Mouse (Mus musculus) splenic B cell, adult 2 months (primary cell): ENCODE measurements around the gene Cox6b1.
A peak's percentile ranks its signal among the peaks of the same experiment; 100 is the strongest.

Experiments used
- DNase-seq: peaks from one replicate; pipeline ENCODE4 v3.0.0-alpha.2; 2011; ENCODE audit warnings: low read depth, low spot score
- H3K27me3 ChIP-seq: 2 replicates; pipeline ENCODE4 v1.6.1; 2012; ENCODE audit warnings: mild to moderate bottlenecking, low read length, moderate library complexity, mixed read lengths; ENCODE audit not compliant: control insufficient read depth, poor library complexity, insufficient read depth, severe bottlenecking
- H3K36me3 ChIP-seq: 2 replicates; pipeline ENCODE4 v1.6.1; 2012; ENCODE audit warnings: mild to moderate bottlenecking, low read length, moderate library complexity, mixed read lengths; ENCODE audit not compliant: control insufficient read depth, poor library complexity, insufficient read depth, severe bottlenecking

Cox6b1 gene

DNA sequence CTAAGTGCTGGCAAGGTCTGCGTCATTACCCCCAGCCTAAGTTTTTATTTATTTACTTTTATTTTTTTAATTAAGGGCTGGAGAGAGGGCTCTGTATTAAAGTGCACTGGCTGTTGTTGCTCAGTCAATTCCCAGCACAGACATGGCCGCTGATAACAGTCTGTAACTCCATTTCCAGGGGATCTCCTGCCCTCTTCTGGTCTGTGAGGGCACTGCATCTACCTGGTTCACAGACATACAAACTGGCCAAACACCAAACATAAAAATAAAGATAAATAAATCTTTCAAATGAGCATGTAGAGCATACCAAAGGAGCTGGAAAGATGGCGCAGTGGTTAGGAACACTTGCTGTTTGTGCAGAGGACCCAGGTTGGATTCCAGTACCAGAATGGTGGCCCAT lies 6.7 kb downstream of the Cox6b1 start:
- peaks cover 7% of the 10 kb centered on the region for H3K36me3 ChIP-seq
- peak; percentile 66 for DNase-seq
- no peaks in the 10 kb centered on the region for H3K27me3 ChIP-seq

- Histone ChIP-seq H3K36me3 (peaks cover 7% of the 10 kb centered on the region), H3K27me3 (no peaks in the 10 kb centered on the region)
- DNase-seq = no peak
Measured at GRCm38 (mm10) chr7:30618658-30619057, 7.3 kb downstream of the Cox6b1 start.

- H3K27me3 ChIP-seq = no peaks in the 10 kb centered on the region
- DNase-seq = no peak
- H3K36me3 ChIP-seq = peaks cover 6% of the 10 kb centered on the region
Measured at GRCm38 (mm10) chr7:30615049-30615760, 10.7 kb downstream of the Cox6b1 start.

DNA sequence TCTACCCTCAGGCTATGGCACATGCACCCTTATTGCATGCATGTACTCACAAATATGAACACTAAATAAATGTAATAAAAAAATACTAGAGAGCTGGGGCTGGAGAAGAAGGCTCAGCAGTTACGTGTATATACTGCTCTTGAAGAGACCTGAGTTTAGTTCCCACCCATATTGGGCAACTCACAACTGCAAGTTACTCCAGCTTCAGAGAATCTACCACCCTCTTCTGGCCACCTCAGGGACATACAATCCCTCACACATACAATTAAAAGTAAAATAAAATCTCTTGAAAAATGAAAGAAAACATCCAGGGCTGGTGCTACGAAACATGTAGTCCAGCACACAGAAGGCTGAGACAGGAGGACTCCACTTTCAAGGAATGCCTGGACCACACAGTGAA lies 11.5 kb downstream of the Cox6b1 start:
- peaks cover 5% of the 10 kb centered on the region for H3K36me3 ChIP-seq
- DNase-seq = peak; percentile 56
- no peaks in the 10 kb centered on the region for H3K27me3 ChIP-seq

GRCm38 (mm10) chr7:30613529-30614112 lies 12.3 kb downstream of the Cox6b1 start:
- H3K36me3 ChIP-seq = peaks cover 2% of the 10 kb centered on the region; the same call in 1 of the 2 replicates
- H3K27me3 ChIP-seq = no peaks in the 10 kb centered on the region
- DNase-seq = peak; percentile 75

GRCm38 (mm10) chr7:30612654-30613402 lies 13.1 kb downstream of the Cox6b1 start, which contains the start of gene Upk1a:
Upk1a (minus strand) TSS chr7:30612847.
- H3K36me3 ChIP-seq = peaks cover 2% of the 10 kb centered on the region; the same call in 1 of the 2 replicates
- no peaks in the 10 kb centered on the region for H3K27me3 ChIP-seq
- no peak for DNase-seq

DNA sequence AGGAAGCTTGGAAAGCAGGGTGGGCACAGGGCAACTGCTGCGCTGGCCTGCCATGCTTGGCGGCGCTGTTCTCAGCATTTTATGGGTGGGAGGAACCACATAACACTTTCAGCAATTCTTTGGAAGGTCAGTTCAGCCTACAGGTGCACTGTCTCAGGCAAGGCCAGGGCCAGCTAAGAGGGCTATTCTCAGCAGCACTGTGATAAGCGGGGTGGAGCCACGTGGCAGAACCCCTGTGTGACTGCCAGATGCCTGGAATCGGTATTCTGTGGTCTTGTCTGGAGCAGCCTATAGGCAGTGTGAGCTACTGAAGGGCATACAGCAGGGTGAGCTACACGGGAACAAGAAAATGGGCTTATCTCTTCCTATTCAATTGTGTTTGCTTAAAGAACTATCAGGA lies 15.9 kb downstream of the Cox6b1 start:
- DNase-seq = no peak
- no peaks in the 10 kb centered on the region for H3K36me3 ChIP-seq
- no peaks in the 10 kb centered on the region for H3K27me3 ChIP-seq

GRCm38 (mm10) chr7:30608476-30608875 lies 17.5 kb downstream of the Cox6b1 start:
- H3K27me3 ChIP-seq = no peaks in the 10 kb centered on the region

GRCm38 (mm10) chr7:30607706-30608309 lies 18.1 kb downstream of the Cox6b1 start:
- H3K27me3 ChIP-seq = no peaks in the 10 kb centered on the region
- DNase-seq = peak; percentile 84
- H3K36me3 ChIP-seq = no peaks in the 10 kb centered on the region

More at GRCm38 (mm10) chr7:30608476-30608875, 17.5 kb downstream of the Cox6b1 start:
- H3K36me3 ChIP-seq = no peaks in the 10 kb centered on the region
- DNase-seq = no peak

DNA sequence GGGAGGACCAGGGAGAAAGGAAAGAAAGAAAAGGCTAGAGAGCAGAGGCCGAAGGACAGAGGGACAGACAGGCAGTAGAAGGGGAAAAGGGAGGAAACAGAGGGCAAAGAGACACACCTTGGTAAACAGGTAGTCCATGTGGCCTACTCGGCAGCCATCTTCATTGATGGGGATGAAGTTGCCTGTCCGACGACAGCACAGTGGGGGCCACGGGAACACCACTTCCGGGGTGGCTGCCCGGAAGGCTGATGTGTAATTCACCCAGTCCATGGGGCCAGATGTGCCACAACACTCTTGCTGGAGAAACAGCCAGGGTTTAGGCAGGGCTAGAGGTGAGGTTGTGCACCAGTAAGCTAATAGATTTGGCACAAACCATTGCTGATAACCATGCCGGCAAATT lies 21.0 kb downstream of the Cox6b1 start:
- no peaks in the 10 kb centered on the region for H3K36me3 ChIP-seq
- DNase-seq = no peak
- H3K27me3 ChIP-seq = no peaks in the 10 kb centered on the region

DNA sequence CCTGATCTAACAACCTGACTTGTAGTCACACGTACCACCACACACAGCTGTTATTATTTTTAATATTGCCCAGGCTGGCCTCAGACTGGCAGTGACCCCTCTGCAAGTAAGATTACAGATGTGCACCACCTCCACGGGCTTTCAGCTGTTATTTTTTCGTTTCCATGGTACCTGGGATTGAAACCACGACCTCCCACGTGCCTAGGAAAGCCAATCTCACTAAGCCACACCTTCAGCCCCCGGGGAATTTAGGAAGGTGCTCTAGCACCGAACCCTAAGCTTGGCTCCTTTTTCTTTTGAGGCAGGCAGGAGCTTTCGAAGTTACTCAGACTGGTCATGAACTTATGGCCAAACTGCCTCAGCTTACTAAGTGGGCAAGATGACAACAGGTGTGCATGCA lies 21.5 kb downstream of the Cox6b1 start:
- Histone ChIP-seq H3K36me3 (no peaks in the 10 kb centered on the region), H3K27me3 (no peaks in the 10 kb centered on the region)
- no peak for DNase-seq

- DNase-seq = no peak
- Histone ChIP-seq H3K36me3 (no peaks in the 10 kb centered on the region), H3K27me3 (no peaks in the 10 kb centered on the region)
Measured at GRCm38 (mm10) chr7:30602583-30602982, 23.4 kb downstream of the Cox6b1 start.

- H3K27me3 ChIP-seq = no peaks in the 10 kb centered on the region
- H3K36me3 ChIP-seq = no peaks in the 10 kb centered on the region
- DNase-seq = no peak
Measured at GRCm38 (mm10) chr7:30600651-30601050, 25.3 kb downstream of the Cox6b1 start.

GRCm38 (mm10) chr7:30599933-30600353 lies 26.0 kb downstream of the Cox6b1 start:
- no peaks in the 10 kb centered on the region for H3K27me3 ChIP-seq

DNA sequence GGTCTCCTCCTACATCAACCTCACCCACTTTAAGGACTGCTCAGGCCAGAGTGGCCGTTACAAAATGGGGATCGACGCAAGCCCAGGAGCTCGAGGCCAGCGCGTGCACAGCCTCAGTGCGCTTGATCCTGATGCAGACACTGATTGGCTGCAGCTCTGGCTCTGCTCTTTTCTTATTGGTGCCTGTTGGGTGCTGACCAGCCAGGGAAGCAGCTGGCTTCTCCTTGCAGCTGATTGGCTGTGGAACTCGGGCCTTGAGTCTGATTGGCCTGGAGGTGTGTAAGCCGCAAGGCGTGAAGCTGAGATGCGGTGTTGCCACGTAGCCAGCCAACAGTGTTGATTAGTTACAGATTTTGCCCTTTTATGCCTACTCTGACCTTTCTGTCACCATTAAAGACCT lies 27.2 kb downstream of the Cox6b1 start, which contains the start of gene Zbtb32:
TSS of gene Zbtb32 (minus strand) at position 124 of the 400 bp plus-strand sequence.
- no peak for DNase-seq
- Histone ChIP-seq H3K36me3 (no peaks in the 10 kb centered on the region), H3K27me3 (no peaks in the 10 kb centered on the region)

More at GRCm38 (mm10) chr7:30599933-30600353, 26.0 kb downstream of the Cox6b1 start:
- no peaks in the 10 kb centered on the region for H3K36me3 ChIP-seq
- peak; percentile 64 for DNase-seq
